Mouse (Mus musculus) heart, postnatal 0 days (tissue): ENCODE results near the gene Cabp2. TPM values are rescaled to one million over a fixed set of nuclear protein-coding genes. Genes with fewer than 3 reads are reported as not detected.
"Not testable (repeated sequence)": the region's sequence is repeated elsewhere in the genome, so short reads cannot be mapped to it uniquely, and the experiment has no call there.

ENCODE experiments used
- ATAC-seq: fragments of 200-750 bp; cut with Nextera tagmentation; 2 replicates; pipeline ENCODE4 v1.8.0; 2017; ENCODE audit warnings: low read depth, moderate number of reproducible peaks, moderate library complexity; ENCODE audit not compliant: insufficient read depth
- DNase-seq: peaks from one replicate; pipeline ENCODE4 v3.0.0-alpha.2; 2016; ENCODE audit warnings: low spot score
- H3K27ac ChIP-seq: fragments of 300-500 bp; sonication (generic); 2 replicates; pipeline ENCODE4 v1.5.1; 2014; ENCODE audit warnings: low read depth, mild to moderate bottlenecking
- H3K27me3 ChIP-seq: fragments of 300-500 bp; sonication (generic); 2 replicates; pipeline ENCODE4 v1.6.1; 2014; ENCODE audit warnings: low read length, mixed read lengths; ENCODE audit not compliant: control insufficient read depth, insufficient read depth
- H3K36me3 ChIP-seq: fragments of 300-500 bp; sonication (generic); replicated peaks from 2 replicates; pipeline ENCODE4 v1.6.1; 2014; ENCODE audit warnings: low read length, mixed read lengths; ENCODE audit not compliant: control insufficient read depth, insufficient read depth
- H3K4me1 ChIP-seq: fragments of 300-500 bp; sonication (generic); 2 replicates; pipeline ENCODE4 v1.6.1; 2014; ENCODE audit warnings: antibody characterized with exemption; ENCODE audit not compliant: control insufficient read depth, insufficient read depth
- H3K4me2 ChIP-seq: fragments of 300-500 bp; sonication (generic); 2 replicates; pipeline ENCODE4 v1.6.1; 2014; ENCODE audit warnings: low read depth, mild to moderate bottlenecking, low read length, moderate library complexity
- H3K4me3 ChIP-seq: fragments of 300-500 bp; sonication (generic); 2 replicates; pipeline ENCODE4 v1.5.1; 2014; ENCODE audit warnings: low read depth, low read length
- H3K9ac ChIP-seq: fragments of 300-500 bp; sonication (generic); replicated peaks from 2 replicates; pipeline ENCODE4 v1.6.1; 2014; ENCODE audit warnings: low read depth, low read length, mixed read lengths
- H3K9me3 ChIP-seq: fragments of 300-500 bp; sonication (generic); replicated peaks from 2 replicates; pipeline ENCODE4 v1.6.1; 2016; ENCODE audit warnings: low read length; ENCODE audit not compliant: control insufficient read depth
- CTCF ChIP-seq: IDR thresholded peaks from 2 replicates; pipeline ENCODE4 v1.5.1; 2016; ENCODE audit warnings: antibody characterized with exemption, control low read depth, low read depth
- EP300 ChIP-seq: IDR thresholded peaks from 2 replicates; pipeline ENCODE4 v1.6.1; 2016; ENCODE audit warnings: antibody characterized with exemption, low read depth
- WGBS: fragments of 180-500 bp; shearing (Covaris S2); extraction: QIAGEN DNeasy Blood & Tissue Kit; methylation state at CpG from one replicate; pipeline ENCODE4 v1.1.7; 2014; 5-methylcytosine and 5-hydroxymethylcytosine counted together
- polyA plus RNA-seq: library from polyadenylated mRNA; unstranded; fragments of >200 nt; fragmentation: Nextera tagmentation; extraction: Ambion mirVana; gene quantifications from 2 replicates; pipeline ENCODE4 v1.2.1, GENCODE M21; 2015
- total RNA-seq: library from RNA; depleted of rRNA; stranded (reverse); fragments of >200 nt; gene quantifications from 2 replicates; pipeline ENCODE4 v1.2.3, GENCODE M21; 2014; ENCODE audit warnings: low replicate concordance

Cabp2 gene
- total and polyA plus RNA-seq, 2 experiments from 2014 or later, result not detected

DNA sequence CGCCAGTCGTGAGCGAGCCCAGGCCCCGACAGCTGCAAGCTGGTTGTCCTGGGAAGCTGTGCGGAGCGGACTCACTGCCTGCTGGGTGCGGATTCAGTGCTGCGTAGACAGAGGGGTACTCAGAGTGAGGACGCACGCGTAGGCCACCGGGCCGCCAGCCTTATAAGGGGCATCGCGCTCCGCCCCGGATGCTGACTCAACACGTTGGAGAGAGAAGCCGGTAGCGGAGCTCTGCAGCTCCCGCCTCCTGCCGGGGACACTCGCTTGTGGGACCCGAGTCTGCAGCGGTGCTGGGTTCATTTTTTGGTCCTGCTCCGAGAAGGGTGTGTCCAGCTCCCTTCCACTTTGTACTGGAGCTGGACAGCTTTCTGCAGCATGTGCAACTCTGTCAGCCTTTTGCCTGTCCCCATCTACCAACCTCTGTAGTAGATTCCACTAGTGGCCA lies 43.6 kb upstream of the Cabp2 start, which contains the start of gene Gstp1:
Gstp1 (minus strand) TSS at position 198 of the 445 bp plus-strand sequence.
- DNase-seq, result peak; percentile 88
- TF ChIP-seq EP300 (no peak), CTCF (peak; percentile 24)
- under 1% methylated on average over 26 of the region's 26 CpGs for WGBS
- Histone ChIP-seq H3K36me3 (0 out of 2 replicates have a peak, but pooled peaks cover 6% of the 10 kb centered on the region), H3K4me2 (peak within 1 kb of the TSS; percentile 84), H3K27ac (peak within 1 kb of the TSS; percentile 58), H3K9ac (peak within 1 kb of the TSS; percentile 71), H3K4me1 (peaks cover 8% of the 10 kb centered on the region), H3K4me3 (peak within 1 kb of the TSS; percentile 63), H3K9me3 (no peaks in the 10 kb centered on the region), H3K27me3 (no peaks in the 10 kb centered on the region)
- ATAC-seq, result peak; percentile 90

DNA sequence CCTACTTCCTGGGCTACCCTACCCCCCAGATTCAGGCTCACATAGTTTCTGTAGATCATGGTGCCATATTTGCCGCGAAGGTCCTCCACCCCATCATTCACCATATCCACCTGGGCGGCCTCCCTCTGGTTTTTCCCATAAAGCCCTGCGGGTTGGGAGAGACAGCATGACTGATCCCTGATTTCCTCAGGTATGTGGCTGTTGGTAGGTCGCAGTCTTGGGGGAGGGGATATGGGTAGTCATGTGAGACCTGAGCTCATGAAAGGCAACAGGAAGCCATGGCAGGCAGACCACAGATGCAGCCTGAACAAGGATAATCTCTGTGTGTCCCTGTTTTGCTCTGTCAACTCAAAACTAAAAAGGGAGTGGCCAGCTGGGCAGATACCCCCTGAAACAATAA lies 40.4 kb upstream of the Cabp2 start:
- 82% methylated on average over 5 of the region's 5 CpGs for WGBS
- not testable (repeated sequence) for H3K4me1 ChIP-seq, H3K9ac ChIP-seq

DNA sequence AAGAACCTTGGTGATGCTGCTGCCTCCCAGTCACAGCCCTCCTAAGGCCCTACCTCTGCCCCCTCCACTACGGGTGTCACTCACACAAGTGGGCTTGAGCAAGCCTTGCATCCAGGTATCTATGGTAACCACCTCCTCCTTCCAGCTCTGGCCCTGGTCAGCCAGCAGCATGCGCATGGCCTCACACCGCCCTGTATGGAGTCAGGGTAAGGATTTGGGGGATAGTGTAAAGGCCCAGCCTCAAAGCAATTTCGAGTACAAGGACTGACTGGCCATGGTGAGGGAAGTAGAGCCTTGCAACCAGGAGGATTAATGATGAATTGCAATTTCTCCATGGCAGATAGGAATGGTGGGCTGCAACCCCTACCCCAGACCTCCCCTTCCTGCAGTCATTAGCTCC lies 39.9 kb upstream of the Cabp2 start:
- H3K36me3 ChIP-seq, ATAC-seq, H3K4me3 ChIP-seq, H3K27ac ChIP-seq, H3K9me3 ChIP-seq, H3K9ac ChIP-seq, H3K4me1 ChIP-seq, DNase-seq, H3K4me2 ChIP-seq, H3K27me3 ChIP-seq: not testable (repeated sequence)
- 95% methylated on average over 3 of the region's 4 CpGs for WGBS

More for the DNA sequence above, 40.4 kb upstream of the Cabp2 start:
- not testable (repeated sequence) for H3K9me3 ChIP-seq, H3K27ac ChIP-seq, DNase-seq, H3K4me2 ChIP-seq, H3K27me3 ChIP-seq, H3K36me3 ChIP-seq, ATAC-seq, H3K4me3 ChIP-seq

DNA sequence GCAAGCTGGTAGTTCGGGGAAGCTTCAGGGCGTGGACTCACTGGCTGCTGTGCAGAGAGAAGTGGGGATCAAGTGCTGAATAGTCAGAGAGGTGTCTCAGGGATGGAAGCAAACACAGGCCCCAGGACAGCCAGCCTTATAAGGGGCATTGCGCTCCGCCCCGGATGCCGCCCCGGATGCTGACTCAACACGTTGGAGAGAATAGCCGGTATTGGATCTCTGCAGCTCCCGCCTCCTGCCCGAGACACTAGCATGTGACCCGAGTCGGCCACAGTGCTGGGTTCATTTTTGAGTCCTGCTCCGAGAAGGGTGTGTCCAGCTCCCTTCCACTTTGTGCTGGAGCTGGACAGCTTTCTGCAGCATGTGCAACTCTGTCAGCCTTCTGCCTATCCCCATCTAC lies 39.3 kb upstream of the Cabp2 start:
- DNase-seq, result no peak
- Histone ChIP-seq H3K27me3 (no peaks in the 10 kb centered on the region), H3K36me3 (no peaks in the 10 kb centered on the region), H3K27ac (no peak overlapping the region), H3K4me2 (no peak overlapping the region), H3K4me1 (peaks cover 8% of the 10 kb centered on the region), H3K9me3 (no peaks in the 10 kb centered on the region), H3K9ac (no peak overlapping the region), H3K4me3 (no peak overlapping the region)
- TF ChIP-seq CTCF (no peak), EP300 (no peak)
- no peak for ATAC-seq
- WGBS, result 54% methylated on average over 14 of the region's 14 CpGs

- H3K4me2 ChIP-seq, H3K27me3 ChIP-seq, H3K4me3 ChIP-seq, ATAC-seq, H3K36me3 ChIP-seq, H3K27ac ChIP-seq, H3K9ac ChIP-seq, H3K9me3 ChIP-seq, DNase-seq, H3K4me1 ChIP-seq: not testable (repeated sequence)
- 82% methylated on average over 5 of the region's 5 CpGs for WGBS
Measured at GRCm38 (mm10) chr19:4044109-4044508, 37.3 kb upstream of the Cabp2 start.

DNA sequence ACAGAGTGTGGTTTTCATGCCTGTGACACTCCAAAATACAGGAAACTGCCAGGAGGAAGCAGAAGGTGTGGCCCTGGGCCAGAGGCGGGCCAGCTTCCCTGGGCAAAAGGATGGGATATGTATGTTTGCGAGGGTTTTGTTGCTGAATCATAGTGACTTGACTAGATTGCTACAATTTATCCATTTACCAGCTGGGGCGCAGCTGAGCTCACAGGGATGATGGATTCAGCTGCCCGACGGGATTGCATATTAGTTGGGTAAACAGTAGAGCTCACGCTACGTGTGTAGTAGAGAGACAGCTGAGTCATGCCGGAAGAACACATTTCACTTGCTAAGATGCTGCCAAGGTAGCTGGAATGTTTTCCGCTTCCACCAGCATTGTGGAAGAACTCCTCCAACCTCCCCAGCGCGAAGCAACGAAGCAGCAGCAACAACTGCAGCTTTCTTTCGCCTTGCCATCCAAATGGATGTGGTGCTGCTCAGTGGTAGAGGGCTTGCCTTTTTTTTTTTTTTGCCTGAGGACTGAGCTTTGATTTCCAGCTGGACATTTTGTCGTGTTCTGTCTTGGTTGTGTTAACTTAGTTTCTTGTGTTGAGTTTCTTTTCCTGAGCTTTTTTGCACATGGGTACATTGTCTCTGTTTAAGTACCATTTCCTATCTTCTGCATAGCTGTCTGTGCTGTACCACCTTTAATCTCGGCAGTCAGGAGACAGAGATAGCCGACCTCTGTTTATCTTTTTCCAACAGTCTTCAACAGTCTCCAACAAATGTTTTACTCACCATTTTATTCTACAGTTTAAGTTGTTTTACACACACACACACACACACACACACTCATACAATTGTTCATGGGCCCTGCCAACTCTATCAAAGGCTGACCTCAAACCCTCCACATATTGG lies 35.2 kb upstream of the Cabp2 start, which contains the start of gene Gstp2:
Gstp2 (minus strand) TSS at position 58 of the 900 bp plus-strand sequence.
- DNase-seq, result peak; percentile 84
- Histone ChIP-seq H3K4me2 (peak within 1 kb of the TSS; percentile 40), H3K4me1 (no peaks in the 10 kb centered on the region), H3K9ac (no peak within 1 kb of the TSS), H3K4me3 (peak within 1 kb of the TSS; percentile 7; the same call in 1 of the 2 replicates), H3K27me3 (no peaks in the 10 kb centered on the region), H3K9me3 (no peaks in the 10 kb centered on the region), H3K36me3 (no peaks in the 10 kb centered on the region), H3K27ac (peak within 1 kb of the TSS; percentile 59)
- 37% methylated on average over 16 of the region's 16 CpGs for WGBS
- peak; percentile 74 for ATAC-seq
- TF ChIP-seq CTCF (peak; percentile 40; the same call in 1 of the 2 replicates), EP300 (no peak)
